Mouse (Mus musculus) liver, embryonic 15.5 days (tissue): ENCODE data around the gene Btbd10. TPM values are rescaled to one million over a fixed set of nuclear protein-coding genes. Genes with fewer than 3 reads are reported as not detected.

Experiments used
- ATAC-seq: fragments of 200-750 bp; cut with Nextera tagmentation; 2 replicates; pipeline ENCODE4 v1.8.0; 2017; ENCODE audit warnings: moderate number of reproducible peaks, mild to moderate bottlenecking, moderate library complexity; ENCODE audit not compliant: insufficient read depth
- H3K27ac ChIP-seq: fragments of 300-500 bp; sonication (generic); replicated peaks from 2 replicates; pipeline ENCODE4 v1.5.1; 2015; ENCODE audit warnings: mild to moderate bottlenecking, inconsistent platforms
- H3K27me3 ChIP-seq: fragments of 300-500 bp; sonication (generic); 2 replicates; pipeline ENCODE4 v1.6.1; 2015; ENCODE audit warnings: mild to moderate bottlenecking, inconsistent platforms
- H3K36me3 ChIP-seq: fragments of 300-500 bp; sonication (generic); replicated peaks from 2 replicates; pipeline ENCODE4 v1.6.1; 2015; ENCODE audit warnings: moderate library complexity, mild to moderate bottlenecking, inconsistent platforms
- H3K4me1 ChIP-seq: fragments of 300-500 bp; sonication (generic); replicated peaks from 2 replicates; pipeline ENCODE4 v1.6.1; 2015; ENCODE audit warnings: inconsistent platforms
- H3K4me2 ChIP-seq: fragments of 300-500 bp; sonication (generic); 2 replicates; pipeline ENCODE4 v1.6.1; 2015; ENCODE audit warnings: moderate library complexity, mild to moderate bottlenecking, inconsistent platforms
- H3K4me3 ChIP-seq: fragments of 300-500 bp; sonication (generic); replicated peaks from 2 replicates; pipeline ENCODE4 v1.5.1; 2015; ENCODE audit warnings: mild to moderate bottlenecking, inconsistent platforms
- H3K9ac ChIP-seq: fragments of 300-500 bp; sonication (generic); 2 replicates; pipeline ENCODE4 v1.6.1; 2015; ENCODE audit warnings: moderate library complexity, mild to moderate bottlenecking, inconsistent platforms
- H3K9me3 ChIP-seq: fragments of 300-500 bp; sonication (generic); replicated peaks from 2 replicates; pipeline ENCODE4 v1.6.1; 2016; ENCODE audit warnings: inconsistent platforms
- whole genome bisulfite sequencing: fragments of 180-500 bp; shearing (Covaris S2); methylation state at CpG from one replicate; pipeline ENCODE4 v1.1.7; 2015; ENCODE audit warnings: mixed read lengths; ENCODE audit not compliant: insufficient replicate concordance; 5-methylcytosine and 5-hydroxymethylcytosine counted together
- polyA plus RNA-seq: library from polyadenylated mRNA; unstranded; fragments of >200 nt; fragmentation: Nextera tagmentation; extraction: Ambion mirVana; gene quantifications from 2 replicates; pipeline ENCODE4 v1.2.1, GENCODE M21; 2015

Gene Btbd10
- polyA plus RNA-seq, 1 experiment from 2014 or later = 8.1 TPM

GRCm38 (mm10) chr7:113369620-113370340 lies 588 bp upstream of the Btbd10 start:
- Histone ChIP-seq H3K4me3 (peak overlapping the region; percentile 71), H3K27ac (peak overlapping the region; percentile 91), H3K9me3 (no peaks in the 10 kb centered on the region), H3K4me1 (peaks cover 25% of the 10 kb centered on the region), H3K27me3 (no peaks in the 10 kb centered on the region), H3K9ac (peak overlapping the region; percentile 88), H3K4me2 (peak overlapping the region; percentile 94), H3K36me3 (no peaks in the 10 kb centered on the region)
- WGBS = under 1% methylated on average over 44 of the region's 44 CpGs
- peak; percentile 78 for ATAC-seq

GRCm38 (mm10) chr7:113367440-113367839 lies 1.8 kb downstream of the Btbd10 start:
- no peak overlapping the region for H3K27ac ChIP-seq
- no peak overlapping the region for H3K4me3 ChIP-seq
- H3K4me1 ChIP-seq = peaks cover 25% of the 10 kb centered on the region
- no peak for ATAC-seq
- H3K4me2 ChIP-seq = peak overlapping the region; percentile 94
- H3K9ac ChIP-seq = no peak overlapping the region
- H3K36me3 ChIP-seq = no peaks in the 10 kb centered on the region
- no peaks in the 10 kb centered on the region for H3K9me3 ChIP-seq
- no peaks in the 10 kb centered on the region for H3K27me3 ChIP-seq
- 33% methylated on average over 4 of the region's 4 CpGs for WGBS

DNA sequence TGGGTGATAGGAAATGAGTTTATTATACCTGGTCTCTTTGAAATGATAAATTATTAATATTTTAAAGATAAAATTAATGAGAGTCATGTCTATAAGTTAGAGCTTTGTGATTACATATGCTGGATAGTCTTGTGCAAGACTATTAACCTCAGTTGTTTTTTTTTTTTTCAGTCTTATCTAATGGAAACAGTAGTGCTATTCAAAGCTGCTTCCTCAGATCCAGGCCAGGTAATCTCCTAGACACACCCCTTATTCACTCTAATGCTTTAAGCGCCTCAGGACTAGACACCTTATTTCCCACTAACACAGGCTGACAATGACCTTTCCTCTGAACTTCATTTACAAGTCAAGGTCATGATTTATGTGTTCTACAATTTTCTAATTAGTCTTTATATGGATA lies 20.1 kb downstream of the Btbd10 start:
- ATAC-seq = peak; percentile 47
- 30% methylated on average over 1 of the region's 1 CpGs for WGBS
- no peak overlapping the region for H3K4me2 ChIP-seq

DNA sequence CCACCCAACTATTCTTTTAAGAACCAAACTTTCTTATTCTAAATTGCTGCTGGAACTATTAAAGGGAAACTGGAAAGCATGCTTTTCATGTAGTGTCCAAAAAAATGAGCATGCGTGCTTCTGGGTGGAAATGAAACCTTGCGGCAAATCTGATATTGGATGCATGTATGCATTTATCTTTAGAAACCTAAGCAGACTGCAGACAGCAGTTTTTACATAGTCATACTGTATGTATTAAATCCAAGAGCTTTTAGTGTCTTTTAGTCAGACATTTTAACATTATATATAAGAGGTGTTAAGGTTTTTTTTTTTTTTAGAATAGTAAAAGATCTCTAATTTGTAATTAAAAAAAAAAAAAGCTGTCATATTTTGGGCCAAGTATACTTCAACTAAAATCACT lies 21.5 kb downstream of the Btbd10 start:
- Histone ChIP-seq H3K4me3 (no peak overlapping the region), H3K4me2 (no peak overlapping the region), H3K4me1 (peaks cover 3% of the 10 kb centered on the region), H3K27ac (no peak overlapping the region), H3K9me3 (no peaks in the 10 kb centered on the region), H3K27me3 (no peaks in the 10 kb centered on the region), H3K9ac (no peak overlapping the region), H3K36me3 (no peaks in the 10 kb centered on the region)
- ATAC-seq = no peak
- 77% methylated on average over 2 of the region's 2 CpGs for WGBS

More for the DNA sequence above, 20.1 kb downstream of the Btbd10 start:
- no peak overlapping the region for H3K4me3 ChIP-seq
- no peak overlapping the region for H3K27ac ChIP-seq
- H3K9me3 ChIP-seq = no peaks in the 10 kb centered on the region
- H3K36me3 ChIP-seq = no peaks in the 10 kb centered on the region
- H3K9ac ChIP-seq = no peak overlapping the region
- peaks cover 3% of the 10 kb centered on the region for H3K4me1 ChIP-seq
- H3K27me3 ChIP-seq = no peaks in the 10 kb centered on the region

DNA sequence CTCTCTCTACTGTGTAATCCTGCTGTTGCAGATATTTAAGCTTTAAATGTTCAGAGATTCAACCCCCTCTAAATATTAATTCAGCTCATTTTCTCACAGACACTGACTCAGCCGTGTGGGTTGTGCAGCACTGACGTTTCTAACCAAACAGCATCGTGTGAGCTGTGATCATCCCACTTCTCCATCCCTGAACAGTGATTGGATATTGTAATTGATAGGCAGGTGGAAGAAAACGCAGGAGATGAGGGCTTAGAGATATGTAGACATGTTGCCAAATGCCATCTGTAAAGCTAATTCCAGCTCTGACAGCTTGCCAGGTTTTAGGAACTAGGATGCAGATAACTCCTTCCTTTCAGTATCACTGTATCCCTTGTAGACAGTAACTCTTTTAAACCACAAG lies 21.9 kb downstream of the Btbd10 start:
- ATAC-seq = no peak
- no peaks in the 10 kb centered on the region for H3K9me3 ChIP-seq
- no peak overlapping the region for H3K4me2 ChIP-seq
- H3K4me3 ChIP-seq = no peak overlapping the region
- no peak overlapping the region for H3K27ac ChIP-seq
- no peak overlapping the region for H3K9ac ChIP-seq
- WGBS = 44% methylated on average over 4 of the region's 4 CpGs
- no peaks in the 10 kb centered on the region for H3K27me3 ChIP-seq
- H3K36me3 ChIP-seq = no peaks in the 10 kb centered on the region
- peaks cover 3% of the 10 kb centered on the region for H3K4me1 ChIP-seq

- H3K4me2 ChIP-seq = no peak overlapping the region
Measured at GRCm38 (mm10) chr7:113335250-113335649, 33.9 kb downstream of the Btbd10 start.

DNA sequence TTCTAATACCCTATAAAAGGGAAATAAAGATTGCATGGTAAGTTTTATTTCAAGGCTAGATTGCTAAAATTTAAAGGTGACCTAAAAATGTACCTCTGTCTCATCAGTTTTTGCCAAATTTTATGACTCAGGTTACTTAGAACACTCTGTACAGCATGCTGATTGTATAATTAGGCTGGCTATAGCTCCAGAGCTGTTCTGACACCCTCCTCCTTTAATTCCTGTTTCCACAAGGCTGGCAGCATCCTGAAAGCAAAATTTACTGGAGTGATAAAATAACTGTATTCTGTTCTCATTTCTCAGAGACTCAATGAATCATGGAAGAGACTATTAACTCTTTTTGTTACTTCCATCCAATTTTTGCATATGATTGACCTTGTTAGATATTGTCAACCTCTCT lies 35.2 kb downstream of the Btbd10 start:
- Histone ChIP-seq H3K27me3 (no peaks in the 10 kb centered on the region), H3K4me2 (no peak overlapping the region), H3K9ac (no peak overlapping the region), H3K36me3 (no peaks in the 10 kb centered on the region), H3K4me3 (no peak overlapping the region), H3K9me3 (no peaks in the 10 kb centered on the region), H3K4me1 (no peaks in the 10 kb centered on the region), H3K27ac (no peak overlapping the region)
- ATAC-seq = no peak

More at GRCm38 (mm10) chr7:113335250-113335649, 33.9 kb downstream of the Btbd10 start:
- H3K36me3 ChIP-seq = no peaks in the 10 kb centered on the region
- no peak overlapping the region for H3K27ac ChIP-seq
- no peak overlapping the region for H3K9ac ChIP-seq
- H3K9me3 ChIP-seq = no peaks in the 10 kb centered on the region
- ATAC-seq = no peak
- H3K4me3 ChIP-seq = no peak overlapping the region
- WGBS = 57% methylated on average over 8 of the region's 8 CpGs
- no peaks in the 10 kb centered on the region for H3K4me1 ChIP-seq
- H3K27me3 ChIP-seq = no peaks in the 10 kb centered on the region

DNA sequence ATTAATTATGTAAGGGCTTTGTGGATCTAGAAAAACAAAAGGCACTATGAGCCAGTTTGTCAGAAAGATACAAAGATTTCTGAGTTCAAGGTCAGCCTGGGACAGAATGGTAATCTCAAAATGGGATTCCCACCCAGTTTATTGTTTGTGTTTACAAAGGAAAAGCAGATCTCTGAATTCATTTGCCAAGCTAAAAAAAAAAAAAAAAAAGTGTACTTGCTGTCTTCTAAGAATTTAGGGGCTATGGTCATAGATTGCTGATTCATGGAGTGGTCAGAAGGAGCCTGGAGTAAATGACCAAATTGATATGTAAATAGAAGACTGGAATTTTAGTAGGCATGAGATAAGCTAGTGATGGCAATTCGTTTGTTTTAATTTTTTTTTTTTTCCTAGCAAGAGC lies 49.1 kb downstream of the Btbd10 start:
- 0 out of 2 replicates have a peak, but pooled peaks cover 3% of the 10 kb centered on the region for H3K36me3 ChIP-seq
- 30% methylated on average over 1 of the region's 1 CpGs for WGBS
- H3K27me3 ChIP-seq = no peaks in the 10 kb centered on the region
- H3K9me3 ChIP-seq = no peaks in the 10 kb centered on the region
- no peak overlapping the region for H3K4me2 ChIP-seq
- no peaks in the 10 kb centered on the region for H3K4me1 ChIP-seq
- no peak for ATAC-seq
- no peak overlapping the region for H3K4me3 ChIP-seq
- H3K27ac ChIP-seq = no peak overlapping the region
- no peak overlapping the region for H3K9ac ChIP-seq

GRCm38 (mm10) chr7:113311784-113312183 lies 57.4 kb downstream of the Btbd10 start:
- Histone ChIP-seq H3K9ac (no peak overlapping the region), H3K36me3 (peaks cover 7% of the 10 kb centered on the region; the same call in 1 of the 2 replicates), H3K27ac (no peak overlapping the region), H3K9me3 (no peaks in the 10 kb centered on the region), H3K4me2 (no peak overlapping the region), H3K27me3 (no peaks in the 10 kb centered on the region), H3K4me1 (0 out of 2 replicates have a peak, but pooled peaks cover 2% of the 10 kb centered on the region), H3K4me3 (no peak overlapping the region)
- 25% methylated on average over 2 of the region's 2 CpGs for WGBS
- no peak for ATAC-seq

DNA sequence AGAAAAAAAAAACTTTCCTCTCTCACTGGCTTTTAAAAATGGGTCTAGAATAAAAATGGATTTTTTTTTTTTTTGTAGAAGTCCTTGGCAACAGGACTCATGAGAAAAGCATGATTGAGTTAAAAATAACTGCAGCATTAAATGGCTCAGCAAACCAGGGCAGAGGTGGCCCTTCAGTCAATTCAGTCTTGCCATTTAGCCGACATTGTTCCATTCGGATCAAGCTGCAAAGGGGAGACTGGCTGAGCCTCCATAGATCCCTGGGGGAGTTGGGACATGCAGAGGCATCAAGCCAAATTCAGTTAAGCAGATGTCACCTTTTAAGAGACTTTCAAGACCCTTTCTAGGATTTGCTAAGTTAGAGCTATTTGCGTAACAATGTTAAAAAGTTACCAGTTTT lies 59.1 kb downstream of the Btbd10 start:
- WGBS = 72% methylated on average over 3 of the region's 3 CpGs
- H3K4me2 ChIP-seq = no peak overlapping the region
- H3K9me3 ChIP-seq = no peaks in the 10 kb centered on the region
- no peak for ATAC-seq
- no peak overlapping the region for H3K27ac ChIP-seq
- H3K9ac ChIP-seq = no peak overlapping the region
- H3K36me3 ChIP-seq = peaks cover 20% of the 10 kb centered on the region
- no peak overlapping the region for H3K4me3 ChIP-seq
- H3K4me1 ChIP-seq = 0 out of 2 replicates have a peak, but pooled peaks cover 2% of the 10 kb centered on the region
- H3K27me3 ChIP-seq = no peaks in the 10 kb centered on the region

- H3K36me3 ChIP-seq = peaks cover 20% of the 10 kb centered on the region
- H3K4me1 ChIP-seq = peaks cover 35% of the 10 kb centered on the region
Measured at GRCm38 (mm10) chr7:113297813-113298212, 71.4 kb downstream of the Btbd10 start.

More at GRCm38 (mm10) chr7:113297813-113298212, 71.4 kb downstream of the Btbd10 start:
- Histone ChIP-seq H3K27me3 (no peaks in the 10 kb centered on the region), H3K27ac (no peak overlapping the region), H3K9me3 (no peaks in the 10 kb centered on the region), H3K4me2 (no peak overlapping the region; the same call in 1 of the 2 replicates), H3K4me3 (no peak overlapping the region), H3K9ac (no peak overlapping the region)
- ATAC-seq = no peak
- WGBS = 63% methylated on average over 4 of the region's 4 CpGs
